Mouse (Mus musculus) cerebral cortex, adult 2 months (tissue): ENCODE data around the gene Gm21173.

Experiments
- WGBS: fragments of 180-500 bp; shearing (Covaris S2); methylation state at CpG from one replicate; pipeline ENCODE4 v1.1.7; 2018; 5-methylcytosine and 5-hydroxymethylcytosine counted together

Gm21173 gene

DNA sequence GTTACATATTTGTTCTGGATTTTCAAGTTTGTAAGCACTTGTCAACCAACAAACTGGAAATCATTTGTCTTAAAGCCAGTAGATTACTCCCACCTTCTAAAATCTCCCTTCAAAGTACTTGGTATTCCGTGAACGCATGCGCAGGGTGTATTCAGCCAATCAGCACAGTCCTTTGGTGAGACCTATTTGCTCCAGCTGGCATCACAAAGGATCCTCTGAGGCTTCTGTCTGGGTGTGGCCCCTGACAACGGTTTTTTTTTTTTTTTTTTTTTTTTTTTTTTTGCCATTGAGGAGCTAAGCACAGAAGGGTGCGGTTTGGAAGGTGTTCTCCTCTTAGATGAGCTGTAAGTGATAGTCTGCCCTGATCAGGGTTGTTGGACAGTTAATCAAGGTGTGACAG, at the start of gene Gm21173:
Gene Gm21173, plus strand, starts transcription at position 301 of the 400 bp plus-strand sequence.
- no CpG with 5 or more reads among the region's 5 CpGs for WGBS
